Mouse (Mus musculus) testis, adult 2 months (tissue): ENCODE data around the gene Hic1. TPM values are rescaled to one million over a fixed set of nuclear protein-coding genes. Genes with fewer than 3 reads are reported as not detected.
A peak's percentile ranks its signal among the peaks of the same experiment; 100 is the strongest.

Source experiments
- H3K27ac ChIP-seq: fragments of 200-500 bp; 2 replicates; pipeline ENCODE4 v1.5.1; 2012; ENCODE audit warnings: low read depth, low read length; ENCODE audit not compliant: control insufficient read depth, insufficient read depth
- H3K27me3 ChIP-seq: fragments of 200-500 bp; 2 replicates; pipeline ENCODE4 v1.6.1; 2012; ENCODE audit warnings: mild to moderate bottlenecking, low read length, moderate library complexity; ENCODE audit not compliant: control insufficient read depth, insufficient read depth
- H3K36me3 ChIP-seq: fragments of 200-500 bp; 2 replicates; pipeline ENCODE4 v1.6.1; 2012; ENCODE audit warnings: mild to moderate bottlenecking, low read length; ENCODE audit not compliant: control insufficient read depth, insufficient read depth
- H3K4me1 ChIP-seq: fragments of 200-500 bp; 2 replicates; pipeline ENCODE4 v1.6.1; 2012; ENCODE audit warnings: low read length; ENCODE audit not compliant: control insufficient read depth, insufficient read depth
- H3K4me3 ChIP-seq: fragments of 200-500 bp; 2 replicates; pipeline ENCODE4 v1.5.1; 2012; ENCODE audit warnings: low read depth, mild to moderate bottlenecking, low read length, moderate library complexity, mixed read lengths; ENCODE audit not compliant: control insufficient read depth
- CTCF ChIP-seq: fragments of 200-500 bp; IDR thresholded peaks from 2 replicates; pipeline ENCODE4 v1.5.1; 2012; ENCODE audit warnings: low read depth, mild to moderate bottlenecking, inconsistent platforms, low read length, moderate library complexity; ENCODE audit not compliant: control insufficient read depth, insufficient read depth, insufficient replicate concordance
- POLR2A ChIP-seq: fragments of 200-500 bp; IDR thresholded peaks from 2 replicates; pipeline ENCODE4 v1.6.1; 2012; ENCODE audit warnings: low read depth, mild to moderate bottlenecking, inconsistent platforms, low read length, moderate library complexity; ENCODE audit not compliant: control insufficient read depth
- polyA plus RNA-seq: library from polyadenylated mRNA; depleted of rRNA; stranded (reverse); fragments of >200 nt; gene quantifications from 2 replicates; pipeline ENCODE4 v1.2.3, GENCODE M21; 2012

Gene Hic1
- polyA plus RNA-seq, 1 experiment, result 1.3 TPM

DNA sequence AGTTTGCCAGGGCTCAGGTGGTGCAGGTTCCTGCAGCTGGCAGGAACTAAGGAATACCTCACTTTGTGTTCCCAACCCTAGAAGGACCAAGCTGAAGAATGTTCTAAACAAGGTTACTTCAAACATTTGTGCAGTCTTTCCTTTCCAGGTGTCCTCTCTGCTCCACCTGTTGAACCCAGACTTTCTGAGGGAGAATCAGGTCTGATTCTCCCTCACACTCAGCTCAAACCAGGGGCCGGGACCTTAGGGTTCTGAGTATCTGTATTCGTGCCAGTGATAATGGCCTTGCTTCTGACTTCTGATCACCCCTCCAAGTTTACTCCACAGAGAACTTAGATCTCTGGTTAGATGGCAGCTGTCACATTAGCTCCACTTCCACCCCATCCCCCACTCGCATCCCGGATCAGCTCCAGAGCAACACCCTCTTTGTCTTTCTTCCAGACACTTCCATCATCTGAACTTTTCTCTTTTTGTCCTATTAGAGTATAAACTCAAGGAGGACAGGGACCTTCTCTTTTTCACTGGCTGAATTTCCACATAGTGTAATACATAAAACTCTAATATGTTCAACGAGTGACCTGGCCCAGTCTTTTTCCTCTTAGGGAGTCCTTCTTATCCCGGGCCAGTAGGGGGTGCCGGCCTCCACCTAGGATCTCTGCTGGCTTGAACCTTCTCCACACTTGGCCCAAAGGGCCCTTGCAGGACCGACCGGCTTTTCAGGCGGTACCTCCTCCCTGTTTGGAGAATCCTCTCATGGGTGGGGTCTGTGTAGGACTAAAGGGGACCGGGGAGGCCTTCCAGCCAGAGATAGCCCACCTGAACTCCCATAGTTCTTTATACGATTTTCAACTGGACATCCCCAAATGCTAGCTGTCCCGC lies 23.3 kb upstream of the Hic1 start:
- Histone ChIP-seq H3K27me3 (no peaks in the 10 kb centered on the region), H3K36me3 (no peaks in the 10 kb centered on the region), H3K27ac (no peak overlapping the region), H3K4me3 (peak overlapping the region; percentile 64), H3K4me1 (peaks cover 15% of the 10 kb centered on the region)
- TF ChIP-seq CTCF (peak; percentile 60; the same call in 1 of the 2 replicates), POLR2A (no peak; the same call in 1 of the 2 replicates)

DNA sequence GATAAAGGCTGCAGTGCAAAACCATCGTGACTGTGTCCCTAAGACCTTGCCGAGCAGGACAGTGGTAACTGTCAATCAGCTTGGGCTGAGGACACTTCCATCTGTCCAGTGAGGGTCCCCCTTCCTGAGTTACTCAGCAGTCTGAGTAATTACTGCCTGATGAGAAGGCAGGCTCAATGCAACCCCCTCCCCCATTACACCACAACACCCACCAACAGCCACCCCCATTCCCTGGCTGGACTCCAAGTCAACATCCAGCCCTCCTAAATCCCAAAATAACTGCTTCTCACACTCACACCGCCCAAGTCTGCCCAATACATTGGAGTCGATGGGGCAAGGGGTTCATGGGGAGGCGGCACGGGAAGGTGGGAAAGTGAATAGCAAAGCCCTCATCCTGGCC lies 22.5 kb upstream of the Hic1 start:
- H3K4me3 ChIP-seq, result peak overlapping the region; percentile 64
- H3K36me3 ChIP-seq, result no peaks in the 10 kb centered on the region
- H3K27ac ChIP-seq, result no peak overlapping the region
- TF ChIP-seq POLR2A (no peak), CTCF (no peak)
- H3K4me1 ChIP-seq, result peaks cover 15% of the 10 kb centered on the region
- no peaks in the 10 kb centered on the region for H3K27me3 ChIP-seq

DNA sequence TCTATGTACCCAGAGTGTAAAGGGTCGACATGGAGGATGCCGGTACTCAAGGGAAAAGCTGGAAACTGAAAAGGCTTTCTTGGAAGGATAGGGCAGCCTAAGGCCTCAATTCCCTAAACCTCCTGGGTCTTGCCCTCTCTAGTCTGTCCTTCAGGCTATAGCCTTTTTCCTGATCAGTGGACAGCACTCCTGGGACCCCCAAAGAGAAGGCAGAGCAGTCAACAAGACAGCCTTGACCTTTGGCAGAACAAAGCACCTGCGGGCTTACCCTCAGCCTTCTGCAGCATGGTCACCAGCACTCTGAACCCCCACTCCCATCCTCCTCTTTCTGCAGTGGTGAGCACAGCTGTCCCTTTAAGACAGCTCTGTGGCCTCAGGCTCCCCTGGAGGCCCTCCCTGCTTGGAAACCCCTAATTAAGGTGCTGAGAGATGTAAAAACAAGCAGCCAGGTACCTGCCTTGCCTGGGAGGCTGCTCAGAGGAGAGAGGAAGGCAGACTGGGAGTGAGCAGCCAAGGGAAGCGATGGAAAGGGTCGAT lies 21.7 kb upstream of the Hic1 start, which contains the start of gene Dph1:
Gene Dph1, minus strand, starts transcription at position 337 of the 537 bp plus-strand sequence.
- H3K4me1 ChIP-seq, result peaks cover 15% of the 10 kb centered on the region
- peak within 1 kb of the TSS; percentile 95 for H3K4me3 ChIP-seq
- no peaks in the 10 kb centered on the region for H3K36me3 ChIP-seq
- no peaks in the 10 kb centered on the region for H3K27me3 ChIP-seq
- peak within 1 kb of the TSS; percentile 9; the same call in 1 of the 2 replicates for H3K27ac ChIP-seq
- no peak for TF ChIP-seq CTCF
- TF ChIP-seq POLR2A, result no peak

DNA sequence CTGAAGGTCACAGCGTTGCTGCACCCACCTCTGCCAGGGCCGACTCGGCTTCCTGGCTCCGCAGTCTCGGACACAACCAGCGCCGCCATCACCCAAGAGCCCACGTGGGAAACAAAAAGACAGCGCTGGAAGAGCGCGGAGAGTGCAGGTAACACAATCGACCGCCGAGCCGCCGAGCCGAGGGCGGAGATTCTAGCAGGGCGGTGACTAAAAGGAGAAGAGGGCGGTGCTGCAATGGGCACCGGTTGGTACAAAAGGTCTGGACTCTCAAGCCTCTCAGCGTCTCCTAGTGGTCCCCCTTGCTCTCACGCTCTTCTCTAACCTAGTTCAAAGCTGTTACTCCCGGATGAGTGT lies 21.0 kb upstream of the Hic1 start:
- peak overlapping the region; percentile 9; the same call in 1 of the 2 replicates for H3K27ac ChIP-seq
- H3K4me3 ChIP-seq, result peak overlapping the region; percentile 95
- peaks cover 15% of the 10 kb centered on the region for H3K4me1 ChIP-seq
- H3K27me3 ChIP-seq, result no peaks in the 10 kb centered on the region
- TF ChIP-seq POLR2A (peak; percentile 68; the same call in 1 of the 2 replicates), CTCF (no peak)
- H3K36me3 ChIP-seq, result no peaks in the 10 kb centered on the region

DNA sequence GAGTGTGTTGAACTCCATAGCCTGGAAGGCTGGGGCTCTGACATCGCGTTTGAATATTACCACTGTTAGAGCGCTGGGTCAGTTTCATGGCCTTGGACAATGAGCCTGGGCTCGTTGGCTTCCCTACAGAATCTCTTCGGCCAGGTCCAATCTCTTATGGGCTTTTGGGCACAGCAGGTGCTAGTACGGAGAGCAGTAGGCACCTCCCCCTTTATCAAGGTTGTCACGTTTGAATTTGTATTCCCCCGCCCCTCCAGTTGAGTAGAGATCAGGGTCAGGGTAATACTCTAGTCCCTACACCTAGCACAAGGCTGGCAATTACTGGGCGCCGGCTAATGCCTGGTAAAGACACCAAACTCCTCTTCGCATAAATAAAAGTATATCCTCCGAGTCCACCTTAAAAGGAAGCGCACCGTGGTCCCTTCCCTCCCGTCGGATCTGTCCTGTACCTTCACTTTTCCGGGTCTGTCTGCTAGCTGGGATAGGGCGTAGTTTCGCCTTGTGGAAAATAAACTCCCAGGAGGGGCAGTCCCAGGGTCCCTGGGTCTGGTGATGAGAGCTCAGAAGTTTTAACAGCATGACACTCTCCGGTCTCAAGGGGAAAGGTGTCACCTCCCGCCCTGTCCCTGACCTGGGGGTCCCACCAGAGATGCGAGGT lies 20.5 kb upstream of the Hic1 start:
- peak overlapping the region; percentile 9; the same call in 1 of the 2 replicates for H3K27ac ChIP-seq
- no peaks in the 10 kb centered on the region for H3K27me3 ChIP-seq
- no peaks in the 10 kb centered on the region for H3K36me3 ChIP-seq
- H3K4me3 ChIP-seq, result peak overlapping the region; percentile 95
- TF ChIP-seq POLR2A (no peak), CTCF (no peak)
- peaks cover 15% of the 10 kb centered on the region for H3K4me1 ChIP-seq

DNA sequence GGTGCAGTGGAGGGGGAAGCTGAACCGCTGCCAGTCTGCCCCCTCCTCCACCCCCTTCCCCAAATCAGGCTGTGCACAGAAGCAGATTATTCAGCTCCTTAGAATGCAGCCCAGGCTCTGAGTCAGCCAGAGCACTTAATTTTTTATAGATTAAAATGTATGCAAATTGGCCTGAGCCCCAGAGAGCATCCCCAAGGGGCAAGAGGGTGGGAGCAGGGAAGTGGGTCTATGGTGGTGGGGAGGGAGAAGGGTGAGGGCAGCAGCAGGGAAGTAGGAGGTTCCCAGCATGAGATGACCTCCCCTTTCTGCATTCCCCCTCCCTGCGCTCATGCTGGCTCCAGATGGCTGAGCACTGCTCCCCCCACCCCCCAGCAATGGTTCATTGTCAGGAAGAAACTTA lies 15.7 kb upstream of the Hic1 start:
- TF ChIP-seq CTCF, result no peak
- no peak for TF ChIP-seq POLR2A
- H3K4me3 ChIP-seq, result no peak overlapping the region
- no peak overlapping the region for H3K27ac ChIP-seq
- no peaks in the 10 kb centered on the region for H3K36me3 ChIP-seq
- no peaks in the 10 kb centered on the region for H3K27me3 ChIP-seq
- peaks cover 2% of the 10 kb centered on the region for H3K4me1 ChIP-seq

DNA sequence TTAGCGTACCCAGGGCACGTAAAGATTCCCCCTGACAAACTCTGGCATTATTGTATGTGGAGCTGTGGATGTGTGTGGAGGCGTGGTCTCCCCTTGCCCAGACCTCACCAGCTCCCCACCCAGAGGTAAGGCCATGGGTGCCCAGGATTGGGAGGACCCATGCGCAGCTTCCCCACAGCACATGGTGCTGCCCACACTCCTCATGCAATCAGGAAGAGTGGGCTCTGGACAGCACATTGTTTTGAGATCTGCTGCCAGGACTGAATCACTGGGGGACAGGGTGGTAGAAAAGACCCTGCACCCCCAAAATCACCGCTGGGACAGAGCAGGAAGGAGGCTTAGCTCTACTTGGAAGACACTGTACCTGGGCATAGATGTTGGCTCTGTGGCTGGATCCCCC lies 15.3 kb upstream of the Hic1 start:
- no peak overlapping the region for H3K27ac ChIP-seq
- H3K36me3 ChIP-seq, result no peaks in the 10 kb centered on the region
- no peaks in the 10 kb centered on the region for H3K27me3 ChIP-seq
- H3K4me3 ChIP-seq, result no peak overlapping the region
- TF ChIP-seq POLR2A, result no peak
- H3K4me1 ChIP-seq, result peaks cover under 1% of the 10 kb centered on the region
